Comparison of ENCODE assay signal across 9 mouse cellular contexts in genomic region chr7:92666274-92666820, GRCm38 (mm10). TPM values are rescaled to one million over a fixed set of nuclear protein-coding genes. Genes with fewer than 3 reads are reported as not detected.
DNase-seq lines count a peak whose midpoint lies in the region; ATAC-seq lines count a peak whose summit lies in the region.
"Had no signal": no experiment of that assay in that cellular context is flagged by ENCODE, and none has a peak within 500 bp of the region (broad histone marks: within the 10 kb centered on the region; RNA-seq: fewer than 3 reads in every experiment).

No protein-coding gene starts in this region.

- H3K36me3 ChIP-seq in kidney, embryonic 16.5 days (ENCODE audit: insufficient read depth, low read length): peaks cover 13% of the 10 kb centered on the region
- H3K36me3 ChIP-seq in hindbrain, embryonic 13.5 days: peaks cover 12% of the 10 kb centered on the region
- H3K36me3 ChIP-seq in midbrain, embryonic 14.5 days (ENCODE audit: control insufficient read depth, insufficient read depth, low read length): peaks cover 15% of the 10 kb centered on the region

- H3K4me3 ChIP-seq in kidney, embryonic 16.5 days (ENCODE audit: low read length): no peak overlapping the region
- H3K4me3 ChIP-seq in hindbrain, embryonic 13.5 days: peak overlapping the region; percentile 99
- H3K4me3 ChIP-seq in midbrain, embryonic 14.5 days (replicated peaks; ENCODE audit: low read depth, low read length): 0 out of 2 replicates have a peak overlapping the region, but pooled peaks have one; percentile 99

- DNase-seq in kidney, adult 18-20 months: no peak
- DNase-seq in R1 (ENCODE audit: low read depth, low spot score): peak; percentile 15
- no peak for DNase-seq in midbrain, embryonic 14.5 days
- DNase-seq in left cerebral cortex, postnatal 25 days (ENCODE audit: low spot score in 2 of 2): no peak
- no peak for DNase-seq in layer of hippocampus, postnatal 14 days (ENCODE audit: low spot score in 2 of 2)
- DNase-seq in cerebellum, postnatal 10 days: no peak
- DNase-seq: adrenal gland, adult 8-10 months had no signal

- intact Hi-C loops in left cerebral cortex, postnatal 25 days (cut with DNase I): no loop called here

- 81% methylated on average over 7 of the region's 7 CpGs for WGBS in kidney, embryonic 16.5 days
- WGBS in hindbrain, embryonic 13.5 days: 89% methylated on average over 7 of the region's 7 CpGs
- 88% methylated on average over 7 of the region's 7 CpGs for WGBS in midbrain, embryonic 14.5 days

- H3K27ac ChIP-seq in kidney, embryonic 16.5 days (ENCODE audit: low read length): no peak overlapping the region
- no peak overlapping the region for H3K27ac ChIP-seq in hindbrain, embryonic 13.5 days
- H3K27ac ChIP-seq in midbrain, embryonic 14.5 days (replicated peaks; ENCODE audit: low read depth, low read length): no peak overlapping the region

- no peak for ATAC-seq in kidney, embryonic 16.5 days (ENCODE audit: low FRiP score, low TSS enrichment)
- no peak for ATAC-seq in hindbrain, embryonic 13.5 days (ENCODE audit: low FRiP score)
- no peak for ATAC-seq in midbrain, embryonic 14.5 days (ENCODE audit: low FRiP score, low TSS enrichment)

- peak overlapping the region; percentile 72; the same call in 1 of the 2 replicates for H3K4me2 ChIP-seq in kidney, embryonic 16.5 days (replicated peaks; ENCODE audit: low read depth, low read length)
- peak overlapping the region; percentile 86 for H3K4me2 ChIP-seq in hindbrain, embryonic 13.5 days
- H3K4me2 ChIP-seq in midbrain, embryonic 14.5 days (ENCODE audit: low read length): peak overlapping the region; percentile 91

- no peak overlapping the region for H3K9ac ChIP-seq in kidney, embryonic 16.5 days (replicated peaks; ENCODE audit: low read length)
- peak overlapping the region; percentile 1; the same call in 1 of the 2 replicates for H3K9ac ChIP-seq in hindbrain, embryonic 13.5 days
- no peak overlapping the region for H3K9ac ChIP-seq in midbrain, embryonic 14.5 days (replicated peaks; ENCODE audit: low read length)

- H3K9me3 ChIP-seq in kidney, embryonic 16.5 days (ENCODE audit: low read length): no peaks in the 10 kb centered on the region
- no peaks in the 10 kb centered on the region for H3K9me3 ChIP-seq in hindbrain, embryonic 13.5 days
- H3K9me3 ChIP-seq in midbrain, embryonic 14.5 days (ENCODE audit: control insufficient read depth, low read length): no peaks in the 10 kb centered on the region

- no peaks in the 10 kb centered on the region for H3K27me3 ChIP-seq in kidney, embryonic 16.5 days (ENCODE audit: insufficient read depth, low read length)
- H3K27me3 ChIP-seq in hindbrain, embryonic 13.5 days: no peaks in the 10 kb centered on the region
- no peaks in the 10 kb centered on the region for H3K27me3 ChIP-seq in midbrain, embryonic 14.5 days (ENCODE audit: control insufficient read depth, insufficient read depth, low read length)

- H3K4me1 ChIP-seq in kidney, embryonic 16.5 days (ENCODE audit: insufficient read depth, low read length): peaks cover 21% of the 10 kb centered on the region
- H3K4me1 ChIP-seq in hindbrain, embryonic 13.5 days (replicated peaks): peaks cover 19% of the 10 kb centered on the region
- H3K4me1 ChIP-seq in midbrain, embryonic 14.5 days (ENCODE audit: control insufficient read depth, insufficient read depth, low read length): peaks cover 21% of the 10 kb centered on the region

RNA-seq across cellular contexts. Expression of gene Pcf11, which starts 3.4 kb away (rescaled TPM):
- 17.8 and 20.8 TPM in 2 replicates for polyA plus RNA-seq in kidney, embryonic 16.5 days (2015; fragmentation: Nextera tagmentation; extraction: Ambion mirVana)
- polyA plus RNA-seq in hindbrain, embryonic 13.5 days (2015; fragmentation: Nextera tagmentation; extraction: Ambion mirVana): 22.2 and 23.1 TPM in 2 replicates
- 19.9 and 23.4 TPM in 2 replicates for polyA plus RNA-seq in midbrain, embryonic 14.5 days (2014; fragmentation: Nextera tagmentation; extraction: Ambion mirVana)
- 10 to 100 TPM; 47.4 to 49.8 TPM for total RNA-seq in left cerebral cortex, postnatal 25 days (2021)
- total RNA-seq in layer of hippocampus, postnatal 14 days (2021): 10 to 100 TPM; 41.8 to 48.8 TPM

RNA-seq across cellular contexts. Expression of gene Ankrd42, which starts 29.4 kb away (rescaled TPM):
- polyA plus RNA-seq in kidney, embryonic 16.5 days (2015; fragmentation: Nextera tagmentation; extraction: Ambion mirVana): 7.3 and 8.0 TPM in 2 replicates
- 17.2 and 18.8 TPM in 2 replicates for polyA plus RNA-seq in hindbrain, embryonic 13.5 days (2015; fragmentation: Nextera tagmentation; extraction: Ambion mirVana)
- 14.9 and 15.8 TPM in 2 replicates for polyA plus RNA-seq in midbrain, embryonic 14.5 days (2014; fragmentation: Nextera tagmentation; extraction: Ambion mirVana)
- total RNA-seq in left cerebral cortex, postnatal 25 days (2021): 10 to 100 TPM; 20.7 to 20.9 TPM
- 10 to 100 TPM; 20.4 to 20.8 TPM for total RNA-seq in layer of hippocampus, postnatal 14 days (2021)
